Mouse (Mus musculus) megakaryocyte, adult 5-6 weeks (primary cell): Measurements from ENCODE around the gene Cmc2. TPM values are rescaled to one million over a fixed set of nuclear protein-coding genes. Genes with fewer than 3 reads are reported as not detected.

Experiments
- ATAC-seq: 2 replicates; pipeline ENCODE4 v1.8.0; 2016; ENCODE audit warnings: mild to moderate bottlenecking, inconsistent platforms; ENCODE audit not compliant: poor library complexity, severe bottlenecking
- total RNA-seq, 2 experiments: library from RNA; stranded (forward) in 1 of 2; stranded (reverse) in 1 of 2; fragments of 153-499, 151-499 nt in 1 of 2; fragments of 221-1000, 200-1000 nt in 1 of 2; gene quantifications; 2 replicates each; pipeline versions ENCODE4 v1.2.3 to v1.2.4; 2015 to 2017

Cmc2 gene
- total RNA-seq, 2 experiments from 2014 or later, result 43.3 to 66.0 TPM

GRCm38 (mm10) chr8:116852042-116852441, 69.2 kb downstream of the Cmc2 start:
- ATAC-seq, result no peak

- no peak for ATAC-seq
These were observed 73.2 kb downstream of the Cmc2 start for GRCm38 (mm10) chr8:116848042-116848441.

- no peak for ATAC-seq
These were observed 78.6 kb downstream of the Cmc2 start for GRCm38 (mm10) chr8:116842678-116843077.

Other genes with a start within 250 kb of the Cmc2 start
- 3.7 and 3.8 TPM in 2 replicates for gene Cdyl2, start 188.5 kb downstream of the Cmc2 start, total RNA-seq (2015)
- gene Cdyl2, start 188.5 kb downstream of the Cmc2 start, total RNA-seq (2017), result 7.8 and 11.2 TPM in 2 replicates
- 26.9 and 35.6 TPM in 2 replicates for gene Cenpn, start 275 bp upstream of the Cmc2 start, total RNA-seq (2015)
- gene Cenpn, start 275 bp upstream of the Cmc2 start, total RNA-seq (2017), result 35.7 and 36.8 TPM in 2 replicates
- 12.3 and 14.5 TPM in 2 replicates for gene Atmin, start 21.9 kb upstream of the Cmc2 start, total RNA-seq (2015)
- 8.6 and 11.3 TPM in 2 replicates for gene Atmin, start 21.9 kb upstream of the Cmc2 start, total RNA-seq (2017)
- gene 1700030J22Rik, start 57.5 kb upstream of the Cmc2 start, total RNA-seq (2015), result 0.40 and 0.43 TPM in 2 replicates
- 0.29 and 0.37 TPM in 2 replicates for gene 1700030J22Rik, start 57.5 kb upstream of the Cmc2 start, total RNA-seq (2017)
- 12.6 and 15.5 TPM in 2 replicates for gene Gcsh, start 72.1 kb upstream of the Cmc2 start, total RNA-seq (2015)
- 12.6 and 25.3 TPM in 2 replicates for gene Gcsh, start 72.1 kb upstream of the Cmc2 start, total RNA-seq (2017)
- 0.04 and 0.07 TPM in 2 replicates for gene Pkd1l2, start 161.0 kb upstream of the Cmc2 start, total RNA-seq (2015)
- gene Pkd1l2, start 161.0 kb upstream of the Cmc2 start, total RNA-seq (2017), result 0.04 and 0.08 TPM in 2 replicates
- gene Bco1, start 174.4 kb upstream of the Cmc2 start, total RNA-seq (2015), result not detected in 2 replicates
- not detected in 2 replicates for gene Bco1, start 174.4 kb upstream of the Cmc2 start, total RNA-seq (2017)
- 4.6 and 5.4 TPM in 2 replicates for gene Gan, start 236.7 kb upstream of the Cmc2 start, total RNA-seq (2015)
- 4.6 and 4.8 TPM in 2 replicates for gene Gan, start 236.7 kb upstream of the Cmc2 start, total RNA-seq (2017)